Mouse (Mus musculus) kidney, adult 2 months (tissue): ENCODE measurements at regions not wholly inside any gene's neighbourhood (a gene's known extent, or its start where the extent isn't known, plus 50 kb on each side); places are given as distances from the start of the nearest gene placed in this dataset.

Source experiments
- DNase-seq: peaks from one replicate; pipeline ENCODE4 v3.0.0; 2021
- H3K27ac ChIP-seq: fragments of 200-500 bp; 2 replicates; pipeline ENCODE4 v1.5.1; 2012; ENCODE audit warnings: low read depth, low read length, control low read depth, inconsistent platforms; ENCODE audit not compliant: insufficient read depth
- H3K27me3 ChIP-seq: fragments of 200-500 bp; replicated peaks from 2 replicates; pipeline ENCODE4 v1.6.1; 2012; ENCODE audit warnings: mild to moderate bottlenecking, moderate library complexity, low read length, inconsistent platforms; ENCODE audit not compliant: control insufficient read depth, insufficient read depth
- H3K36me3 ChIP-seq: fragments of 200-500 bp; 2 replicates; pipeline ENCODE4 v1.6.1; 2012; ENCODE audit warnings: mild to moderate bottlenecking, moderate library complexity, low read length, inconsistent platforms; ENCODE audit not compliant: control insufficient read depth, insufficient read depth
- H3K4me1 ChIP-seq: fragments of 200-500 bp; 2 replicates; pipeline ENCODE4 v1.6.1; 2011; ENCODE audit warnings: low read length; ENCODE audit not compliant: control insufficient read depth, insufficient read depth
- H3K4me3 ChIP-seq: fragments of 200-500 bp; 2 replicates; pipeline ENCODE4 v1.5.1; 2011; ENCODE audit warnings: mild to moderate bottlenecking, low read depth, low read length, control low read depth; ENCODE audit not compliant: insufficient read depth
- CTCF ChIP-seq: fragments of 200-500 bp; conservative IDR thresholded peaks from 2 replicates; pipeline ENCODE4 v1.5.1; 2011; ENCODE audit warnings: low read depth, mild to moderate bottlenecking, control low read depth, low read length, moderate library complexity, mixed read lengths; ENCODE audit not compliant: insufficient read depth, insufficient read length
- POLR2A ChIP-seq: fragments of 200-500 bp; IDR thresholded peaks from one replicate; pipeline ENCODE4 v1.6.1; 2011; ENCODE audit warnings: low read depth, low read length, control low read depth
- WGBS: fragments of 180-500 bp; shearing (Covaris S2); methylation state at CpG from one replicate; pipeline ENCODE4 v1.1.7; 2018; 5-methylcytosine and 5-hydroxymethylcytosine counted together

DNA sequence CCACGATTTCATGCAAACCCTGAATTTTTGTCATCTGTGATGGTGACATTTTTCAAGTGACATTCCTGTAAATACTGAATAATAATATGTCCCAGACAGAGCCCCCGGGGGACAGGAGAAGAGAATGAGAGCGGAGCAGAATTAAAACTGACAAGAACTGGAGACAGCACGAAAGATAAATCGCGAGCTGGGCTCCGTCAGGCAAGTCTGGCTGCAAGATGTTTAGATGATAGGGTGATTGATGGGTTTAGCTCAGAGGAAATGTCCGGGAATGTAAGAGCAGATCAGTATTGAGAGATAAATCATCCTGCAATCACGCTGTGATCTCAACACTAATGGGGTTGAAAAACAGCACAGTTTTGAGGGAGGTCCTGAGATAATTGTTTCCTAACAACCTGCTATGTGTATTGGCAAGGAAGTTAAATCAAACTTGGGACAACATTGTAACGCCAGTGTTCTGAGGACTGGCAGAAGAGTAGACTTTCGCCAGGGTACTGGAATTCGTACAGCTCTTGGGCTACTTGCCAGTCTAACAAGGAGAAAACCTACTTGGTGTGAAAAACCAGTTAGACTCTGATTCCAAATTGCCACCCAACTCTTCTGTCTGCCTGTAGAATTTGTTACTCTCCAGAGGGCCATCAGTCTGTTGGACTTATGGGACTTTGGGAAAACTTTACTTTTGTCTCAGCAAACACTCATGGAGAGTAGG lies 292.2 kb downstream of the Stim2 start:
- TF ChIP-seq CTCF (no peak), POLR2A (no peak)
- no peaks in the 10 kb centered on the region for H3K27me3 ChIP-seq
- 24% methylated on average over 12 of the region's 12 CpGs for WGBS
- peak; percentile 56 for DNase-seq
- H3K27ac ChIP-seq = no peak overlapping the region
- peaks cover 7% of the 10 kb centered on the region; the same call in 1 of the 2 replicates for H3K4me1 ChIP-seq
- no peaks in the 10 kb centered on the region for H3K36me3 ChIP-seq
- no peak overlapping the region for H3K4me3 ChIP-seq

DNA sequence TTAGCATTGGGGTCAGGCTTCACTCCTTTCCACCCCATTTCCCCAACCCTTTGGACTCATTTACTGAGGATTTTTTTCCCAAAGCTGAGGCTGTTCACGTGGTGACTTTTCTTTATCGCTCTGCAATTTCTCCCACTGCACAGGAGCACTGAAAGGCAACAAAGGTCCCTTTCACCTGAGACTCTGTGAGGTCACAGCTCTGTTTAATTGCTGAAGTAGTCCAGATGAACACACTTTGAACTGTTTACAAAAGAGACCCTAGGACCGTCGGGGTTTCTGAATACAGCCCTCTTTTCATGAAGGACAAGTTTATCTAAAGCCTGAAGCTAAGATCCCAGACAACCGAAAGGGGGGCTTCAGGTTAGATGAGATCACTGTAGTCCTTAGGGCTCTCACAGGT lies 293.6 kb downstream of the Stim2 start:
- H3K27ac ChIP-seq = no peak overlapping the region
- H3K27me3 ChIP-seq = no peaks in the 10 kb centered on the region
- H3K4me3 ChIP-seq = no peak overlapping the region
- H3K36me3 ChIP-seq = no peaks in the 10 kb centered on the region
- DNase-seq = peak; percentile 47
- H3K4me1 ChIP-seq = peaks cover 7% of the 10 kb centered on the region; the same call in 1 of the 2 replicates
- TF ChIP-seq CTCF = no peak
- TF ChIP-seq POLR2A = no peak
- WGBS = 46% methylated on average over 5 of the region's 5 CpGs

DNA sequence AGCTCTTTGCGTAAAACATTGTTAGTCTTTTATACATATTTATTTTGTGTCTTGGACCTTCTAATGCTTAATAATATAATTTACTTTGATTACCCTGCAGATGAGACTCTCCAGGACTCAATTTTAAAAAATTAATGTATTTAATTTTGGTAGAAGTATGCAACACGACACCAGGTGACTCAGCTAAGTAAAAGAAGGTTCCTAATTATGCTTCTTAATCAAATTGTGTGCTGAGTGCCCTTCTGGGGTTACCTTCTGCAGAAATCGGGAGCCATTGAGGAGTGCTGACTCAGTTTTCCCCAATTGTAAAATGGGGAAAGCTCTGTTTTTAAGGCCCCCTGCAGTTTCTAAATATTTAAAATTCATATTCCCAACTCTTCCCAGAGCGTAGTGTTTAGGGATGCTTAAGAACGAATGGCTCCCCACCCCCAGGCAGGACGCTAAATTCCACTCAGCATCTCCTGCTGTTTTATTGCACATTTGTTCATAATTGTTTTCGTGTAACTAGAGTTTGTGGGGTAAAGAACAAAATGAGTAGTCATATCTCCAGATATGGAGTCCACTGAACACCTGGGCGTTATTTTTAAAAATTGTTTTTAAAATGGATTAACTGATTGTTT lies 315.5 kb downstream of the Stim2 start:
- no peaks in the 10 kb centered on the region for H3K4me1 ChIP-seq
- no peak for DNase-seq
- no peak overlapping the region for H3K4me3 ChIP-seq
- no peaks in the 10 kb centered on the region for H3K36me3 ChIP-seq
- no peak for TF ChIP-seq CTCF
- TF ChIP-seq POLR2A = no peak
- WGBS = 86% methylated on average over 8 of the region's 8 CpGs
- H3K27ac ChIP-seq = no peak overlapping the region
- H3K27me3 ChIP-seq = no peaks in the 10 kb centered on the region

DNA sequence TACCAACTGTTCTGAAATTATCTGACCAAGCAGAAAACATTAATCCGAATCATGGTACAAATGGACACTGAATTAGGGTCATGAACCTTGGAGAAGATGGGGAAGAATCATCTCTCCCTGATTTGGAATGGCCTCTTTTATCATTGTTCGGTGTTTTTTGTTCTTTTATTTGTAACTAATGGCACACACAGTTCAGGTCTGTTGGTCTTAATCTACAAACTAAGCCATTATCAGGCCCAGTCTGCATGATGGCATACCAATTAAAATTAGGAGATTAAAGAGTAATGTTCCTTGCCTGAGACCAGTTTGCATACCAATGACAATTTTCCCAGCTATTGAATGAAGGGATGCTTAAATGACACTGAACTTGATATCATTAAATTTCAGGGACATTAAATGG lies 332.1 kb downstream of the Stim2 start:
- no peak overlapping the region for H3K4me3 ChIP-seq
- H3K27ac ChIP-seq = no peak overlapping the region
- H3K27me3 ChIP-seq = no peaks in the 10 kb centered on the region
- no peaks in the 10 kb centered on the region for H3K4me1 ChIP-seq
- WGBS = 94% methylated on average over 2 of the region's 2 CpGs
- TF ChIP-seq CTCF (no peak), POLR2A (no peak)
- H3K36me3 ChIP-seq = no peaks in the 10 kb centered on the region
- no peak for DNase-seq

DNA sequence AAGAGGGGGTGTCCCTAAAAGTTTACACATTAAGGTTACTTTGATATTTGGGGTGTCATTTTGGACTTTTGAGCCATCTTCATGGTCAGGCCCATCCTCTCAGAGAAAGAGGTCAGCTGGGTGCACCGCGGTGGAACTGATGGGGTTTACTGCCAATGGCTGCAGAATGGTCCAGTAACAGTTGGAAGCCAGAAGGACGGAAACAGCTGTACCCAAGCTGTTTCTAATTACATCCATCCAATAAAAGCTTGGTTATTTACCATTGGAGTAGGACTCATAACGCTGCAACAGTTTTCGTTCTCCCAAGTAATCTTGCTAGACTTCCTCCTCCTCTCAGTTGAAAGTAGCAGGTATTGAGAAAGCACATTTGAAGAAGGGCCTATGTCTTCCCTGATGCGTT lies 344.7 kb downstream of the Stim2 start:
- WGBS = 60% methylated on average over 6 of the region's 6 CpGs
- no peak overlapping the region for H3K27ac ChIP-seq
- H3K4me1 ChIP-seq = no peaks in the 10 kb centered on the region
- H3K27me3 ChIP-seq = no peaks in the 10 kb centered on the region
- no peak for DNase-seq
- H3K36me3 ChIP-seq = no peaks in the 10 kb centered on the region
- TF ChIP-seq POLR2A (no peak), CTCF (no peak)
- no peak overlapping the region for H3K4me3 ChIP-seq

GRCm38 (mm10) chr5:54343432-54343831 lies 345.1 kb downstream of the Stim2 start:
- Histone ChIP-seq H3K27ac (no peak overlapping the region), H3K27me3 (no peaks in the 10 kb centered on the region), H3K36me3 (no peaks in the 10 kb centered on the region), H3K4me1 (no peaks in the 10 kb centered on the region), H3K4me3 (no peak overlapping the region)
- TF ChIP-seq POLR2A = no peak
- TF ChIP-seq CTCF = no peak
- no peak for DNase-seq
- 45% methylated on average over 3 of the region's 3 CpGs for WGBS

DNA sequence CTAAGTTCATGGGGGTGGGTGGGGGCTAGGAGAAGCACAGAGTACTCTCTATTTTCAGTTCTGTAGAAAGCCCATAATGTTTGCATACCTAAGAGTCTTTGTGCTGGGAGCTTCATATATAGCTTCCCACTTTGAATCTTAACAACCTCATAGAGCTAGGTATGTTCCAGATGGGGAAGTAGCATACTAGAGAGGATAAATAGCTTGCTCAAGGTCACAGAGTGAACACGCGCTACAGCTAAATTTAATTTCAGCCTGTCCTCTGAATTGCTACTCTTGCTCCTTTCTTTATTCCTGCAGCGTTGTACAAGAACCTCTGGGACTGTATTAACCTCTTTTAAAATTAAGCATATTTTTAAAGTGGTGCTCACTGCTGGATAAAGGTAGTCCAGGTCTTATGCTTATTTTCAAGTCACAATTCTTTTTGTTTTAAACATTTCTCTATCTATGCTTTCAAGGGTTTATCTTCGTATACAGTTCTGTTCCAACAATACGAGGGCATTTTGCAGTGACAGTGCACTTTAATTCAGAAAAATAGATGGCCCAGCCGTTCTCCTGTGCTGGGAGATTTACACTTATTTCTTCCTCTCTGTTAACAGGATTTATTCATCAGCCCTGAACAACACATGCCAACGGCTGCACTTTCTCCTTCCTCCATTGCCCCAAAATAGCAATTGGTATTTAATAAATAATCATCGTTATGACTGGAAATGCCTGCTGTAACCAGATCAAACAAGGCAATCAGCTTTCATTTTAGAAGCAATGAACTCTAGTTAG lies 350.7 kb downstream of the Stim2 start:
- DNase-seq = no peak
- Histone ChIP-seq H3K4me1 (no peaks in the 10 kb centered on the region), H3K4me3 (no peak overlapping the region), H3K27ac (no peak overlapping the region), H3K36me3 (no peaks in the 10 kb centered on the region), H3K27me3 (no peaks in the 10 kb centered on the region)
- 70% methylated on average over 8 of the region's 8 CpGs for WGBS
- TF ChIP-seq POLR2A = no peak
- TF ChIP-seq CTCF = no peak
